Mouse (Mus musculus): ENCODE measurements around the gene Prkce.

Prkce gene

GRCm38 (mm10) chr17:86370106-86370742 is 202.6 kb downstream of the Prkce start:
- DNase-seq (ENCODE audit: low spot score) = no peak

- no peak for DNase-seq (ENCODE audit: low spot score)
Measured at GRCm38 (mm10) chr17:86371101-86371561, 203.5 kb downstream of the Prkce start.

GRCm38 (mm10) chr17:86376389-86376788 is 208.8 kb downstream of the Prkce start:
- DNase-seq (ENCODE audit: low spot score) = no peak

GRCm38 (mm10) chr17:86377863-86378262 is 210.3 kb downstream of the Prkce start:
- no peak for DNase-seq (ENCODE audit: low spot score)

GRCm38 (mm10) chr17:86378611-86379010 is 211.0 kb downstream of the Prkce start:
- peak; percentile 12 for DNase-seq (ENCODE audit: low spot score)

GRCm38 (mm10) chr17:86379405-86380137 is 212.0 kb downstream of the Prkce start:
- no peak for DNase-seq (ENCODE audit: low spot score)

GRCm38 (mm10) chr17:86381464-86381863 is 213.9 kb downstream of the Prkce start:
- no peak for DNase-seq (ENCODE audit: low spot score)

- DNase-seq (ENCODE audit: low spot score) = no peak
Measured at GRCm38 (mm10) chr17:86382885-86383284, 215.3 kb downstream of the Prkce start.

- DNase-seq (ENCODE audit: low spot score) = no peak
Measured at GRCm38 (mm10) chr17:86383699-86384572, 216.4 kb downstream of the Prkce start.

- no peak for DNase-seq (ENCODE audit: low spot score)
Measured at GRCm38 (mm10) chr17:86392475-86392874, 224.9 kb downstream of the Prkce start.

- DNase-seq (ENCODE audit: low spot score) = no peak
Measured at GRCm38 (mm10) chr17:86393191-86393590, 225.6 kb downstream of the Prkce start.

- no peak for DNase-seq (ENCODE audit: low spot score)
Measured at GRCm38 (mm10) chr17:86397097-86397496, 229.5 kb downstream of the Prkce start.

- DNase-seq (ENCODE audit: low spot score) = no peak
Measured at GRCm38 (mm10) chr17:86397647-86398046, 230.1 kb downstream of the Prkce start.

- DNase-seq (ENCODE audit: low spot score) = no peak
Measured at GRCm38 (mm10) chr17:86398226-86398625, 230.6 kb downstream of the Prkce start.

- DNase-seq (ENCODE audit: low spot score) = no peak
Measured at GRCm38 (mm10) chr17:86400032-86400431, 232.4 kb downstream of the Prkce start.

- DNase-seq (ENCODE audit: low spot score) = no peak
Measured at GRCm38 (mm10) chr17:86404795-86405501, 237.4 kb downstream of the Prkce start.

- no peak for DNase-seq (ENCODE audit: low spot score)
Measured at GRCm38 (mm10) chr17:86405644-86406043, 238.1 kb downstream of the Prkce start.

GRCm38 (mm10) chr17:86407921-86408613 is 240.5 kb downstream of the Prkce start:
- no peak for DNase-seq (ENCODE audit: low spot score)

- DNase-seq (ENCODE audit: low spot score) = no peak
Measured at GRCm38 (mm10) chr17:86408614-86409006, 241.0 kb downstream of the Prkce start.

GRCm38 (mm10) chr17:86409485-86409884 is 241.9 kb downstream of the Prkce start:
- no peak for DNase-seq (ENCODE audit: low spot score)

- no peak for DNase-seq (ENCODE audit: low spot score)
Measured at GRCm38 (mm10) chr17:86410496-86410895, 242.9 kb downstream of the Prkce start.
